Mouse (Mus musculus): ENCODE data around the gene Cdc42.
A peak's percentile ranks its signal among the peaks of the same experiment; 100 is the strongest.

- TF ChIP-seq CTCF (IDR thresholded peaks at IDR 0.05; ENCODE audit: low read depth) (peak; percentile 64), EP300 (IDR thresholded peaks at IDR 0.05; ENCODE audit: low read depth) (no peak)
Measured at GRCm38 (mm10) chr4:137308377-137308776, 49.1 kb downstream of the Cdc42 start.

Measured in liver, embryonic 14.5 days (tissue).